34 mouse cellular contexts compared by ENCODE assay signal in the genomic region with DNA sequence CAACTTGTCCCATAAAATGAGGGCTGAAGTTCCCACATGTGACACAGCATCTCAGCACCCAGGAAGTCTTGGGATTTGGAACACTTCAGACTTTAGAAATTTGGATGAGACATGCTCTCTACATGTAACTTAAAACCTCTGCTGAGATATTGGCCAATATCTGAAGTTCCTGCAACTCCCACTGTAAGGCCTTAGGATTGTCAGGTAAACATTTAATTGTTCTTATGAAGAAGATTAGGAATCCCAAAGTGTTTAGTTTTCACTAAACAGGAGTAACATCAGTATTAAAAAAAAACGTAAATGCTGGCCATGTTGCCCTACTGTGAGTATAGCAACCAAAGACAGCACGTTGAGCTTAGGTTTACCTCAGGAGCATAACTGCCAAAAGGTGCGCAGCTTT. TPM values are rescaled to one million over a fixed set of nuclear protein-coding genes. Genes with fewer than 3 reads are reported as not detected.
"Had no signal": no experiment of that assay in that cellular context is flagged by ENCODE, and none has a peak within 500 bp of the region (broad histone marks: within the 10 kb centered on the region; RNA-seq: fewer than 3 reads in every experiment).

Gene Gm17622, plus strand, starts transcription at position 301 of the 400 bp plus-strand sequence.

- H3K4me3 ChIP-seq: embryonic facial prominence, embryonic 10.5 days; embryonic facial prominence, embryonic 12.5 days; embryonic facial prominence, embryonic 13.5 days; embryonic facial prominence, embryonic 15.5 days; erythroblast, embryonic 14.5 days; forebrain, embryonic 10.5 days; forebrain, embryonic 12.5 days; forebrain, embryonic 13.5 days; forebrain, embryonic 15.5 days; gastrocnemius, adult 2 months; heart, adult 2 months had no signal

- DNase-seq: cerebellum, adult 8-10 months; cerebellum, adult 9-10 months; cerebellum, adult 9-11 months; cerebellum, postnatal 10 days; cerebellum, postnatal 14 days; cerebellum, postnatal 25 days; cerebellum, postnatal 36 days; embryo, embryonic 11 days; forebrain, postnatal 0 days; gastrocnemius, adult 2 months; gastrocnemius, postnatal 10 days; gastrocnemius, postnatal 14 days; gastrocnemius, postnatal 25 days; gastrocnemius, postnatal 36 days; heart, adult 11 months; heart, adult 18-20 months; heart, adult 2 months had no signal

- H3K4me1 ChIP-seq: embryonic facial prominence, embryonic 10.5 days; embryonic facial prominence, embryonic 12.5 days; embryonic facial prominence, embryonic 13.5 days; embryonic facial prominence, embryonic 15.5 days; forebrain, embryonic 10.5 days; forebrain, embryonic 12.5 days; forebrain, embryonic 13.5 days; forebrain, embryonic 15.5 days had no signal

- H3K27me3 ChIP-seq: embryonic facial prominence, embryonic 12.5 days; embryonic facial prominence, embryonic 13.5 days; embryonic facial prominence, embryonic 15.5 days; forebrain, embryonic 12.5 days; forebrain, embryonic 13.5 days; forebrain, embryonic 15.5 days had no signal

- H3K27ac ChIP-seq: embryonic facial prominence, embryonic 10.5 days; embryonic facial prominence, embryonic 12.5 days; embryonic facial prominence, embryonic 13.5 days; embryonic facial prominence, embryonic 15.5 days; forebrain, embryonic 10.5 days; forebrain, embryonic 12.5 days; forebrain, embryonic 13.5 days; forebrain, embryonic 15.5 days; gastrocnemius, adult 2 months; heart, adult 2 months had no signal

RNA-seq across cellular contexts. Expression of gene Gm17622, which starts in this region (rescaled TPM):
- polyA plus RNA-seq: cortical plate, adult 2 months; embryonic facial prominence, embryonic 10.5 days; embryonic facial prominence, embryonic 11.5 days; embryonic facial prominence, embryonic 12.5 days; embryonic facial prominence, embryonic 13.5 days; embryonic facial prominence, embryonic 14.5 days; embryonic facial prominence, embryonic 15.5 days; erythroblast, embryonic 14.5 days; forebrain, embryonic 10.5 days; forebrain, embryonic 11.5 days; forebrain, embryonic 12.5 days; forebrain, embryonic 13.5 days; forebrain, embryonic 14.5 days; forebrain, embryonic 15.5 days; forebrain, embryonic 16.5 days; forebrain, postnatal 0 days; frontal cortex, adult 2 months; gonadal fat pad, adult 2 months; heart, adult 2 months had no signal
